Mouse (Mus musculus): ENCODE measurements around the gene Ptprg. TPM values are rescaled to one million over a fixed set of nuclear protein-coding genes. Genes with fewer than 3 reads are reported as not detected.

Ptprg gene
- total and polyA plus RNA-seq, 3 experiments = not detected

DNA sequence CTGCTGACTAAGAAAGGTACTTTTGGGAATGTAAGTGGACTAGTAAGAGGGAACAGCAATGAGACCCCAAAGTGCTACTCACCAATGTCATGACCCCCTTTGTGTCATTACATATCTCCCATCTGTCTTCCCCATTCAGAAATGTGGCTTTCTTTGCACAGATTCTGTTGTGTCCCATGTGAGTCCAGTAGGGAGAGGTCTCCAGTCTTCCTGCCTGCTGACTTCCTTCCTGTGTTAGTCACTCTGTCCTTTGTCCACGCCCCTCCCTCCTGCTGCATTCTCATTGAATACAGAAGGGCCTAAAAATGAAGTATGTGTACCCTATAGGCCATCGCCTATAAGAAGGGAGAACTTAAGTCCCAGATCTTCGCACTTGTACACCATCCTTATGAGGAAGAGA lies 571.4 kb downstream of the Ptprg start:
- no peaks in the 10 kb centered on the region for H3K9me3 ChIP-seq (replicated peaks; ENCODE audit: insufficient read depth, low read length)
- H3K27ac ChIP-seq (ENCODE audit: control insufficient read depth, low read depth, low read length) = no peak overlapping the region
- H3K9ac ChIP-seq (ENCODE audit: control insufficient read depth, low read depth, low read length, poor library complexity, severe bottlenecking) = no peak overlapping the region
- no peak for TF ChIP-seq MEF2A (IDR thresholded peaks at IDR 0.05; ENCODE audit: extremely low read depth, insufficient replicate concordance, low read depth, low read length, poor library complexity, severe bottlenecking)
- TF ChIP-seq RAD21 (IDR thresholded peaks at IDR 0.05; ENCODE audit: low read depth, low read length) = no peak
- TF ChIP-seq USF1 (IDR thresholded peaks at IDR 0.05; ENCODE audit: low read depth, low read length) = no peak
- no peak for TF ChIP-seq GATA1 (IDR thresholded peaks at IDR 0.05; ENCODE audit: low read depth, low read length)
- no peak for TF ChIP-seq ELF1 (IDR thresholded peaks at IDR 0.05; ENCODE audit: low read depth, low read length)
- TF ChIP-seq TAL1 (IDR thresholded peaks at IDR 0.05; ENCODE audit: low read length) = no peak
- no peak for TF ChIP-seq MXI1 (IDR thresholded peaks at IDR 0.05; ENCODE audit: low read depth, low read length)
- no peak for TF ChIP-seq POLR2AphosphoS2 (IDR thresholded peaks at IDR 0.05; ENCODE audit: low read length)
- no peak for TF ChIP-seq CTCF (IDR thresholded peaks at IDR 0.05 in 2 of 3, conservative IDR thresholded peaks at IDR 0.05 in 1 of 3; ENCODE audit: control insufficient read depth in 1 of 3, insufficient read depth in 1 of 3, low read depth in 2 of 3, low read length in 3 of 3, poor library complexity in 1 of 3, severe bottlenecking in 1 of 3)
- no peak for TF ChIP-seq TBP (IDR thresholded peaks at IDR 0.05; ENCODE audit: low read depth, low read length)
- no peak for TF ChIP-seq EP300 (IDR thresholded peaks at IDR 0.05; ENCODE audit: low read depth in 1 of 2, low read length in 2 of 2)
- TF ChIP-seq POLR2A (IDR thresholded peaks at IDR 0.05; ENCODE audit: control insufficient read depth in 1 of 2, insufficient read depth in 1 of 2, low read depth in 1 of 2, low read length in 2 of 2, poor library complexity in 1 of 2) = no peak
- no peak for TF ChIP-seq MYB (IDR thresholded peaks at IDR 0.05; ENCODE audit: low read depth, low read length)
- no peak for TF ChIP-seq SMC3 (IDR thresholded peaks at IDR 0.05; ENCODE audit: low read depth, low read length)
- DNase-seq (ENCODE audit: low read depth, low spot score) = no peak
- no peaks in the 10 kb centered on the region for H3K27me3 ChIP-seq (ENCODE audit: control insufficient read depth in 1 of 2, insufficient read depth in 2 of 2, low read length in 2 of 2)
- no peak overlapping the region for H3K4me3 ChIP-seq (ENCODE audit: control insufficient read depth in 1 of 2, insufficient read depth in 1 of 2, low read depth in 2 of 2, low read length in 2 of 2)
- H3K36me3 ChIP-seq (ENCODE audit: control insufficient read depth in 1 of 2, insufficient read depth in 2 of 2, low read length in 2 of 2) = no peaks in the 10 kb centered on the region
- H3K4me1 ChIP-seq (ENCODE audit: control insufficient read depth in 1 of 2, insufficient read depth in 2 of 2, low read length in 2 of 2) = no peaks in the 10 kb centered on the region
- H3K79me2 ChIP-seq (ENCODE audit: control insufficient read depth, insufficient read depth, low read length, poor library complexity) = no peaks in the 10 kb centered on the region

DNA sequence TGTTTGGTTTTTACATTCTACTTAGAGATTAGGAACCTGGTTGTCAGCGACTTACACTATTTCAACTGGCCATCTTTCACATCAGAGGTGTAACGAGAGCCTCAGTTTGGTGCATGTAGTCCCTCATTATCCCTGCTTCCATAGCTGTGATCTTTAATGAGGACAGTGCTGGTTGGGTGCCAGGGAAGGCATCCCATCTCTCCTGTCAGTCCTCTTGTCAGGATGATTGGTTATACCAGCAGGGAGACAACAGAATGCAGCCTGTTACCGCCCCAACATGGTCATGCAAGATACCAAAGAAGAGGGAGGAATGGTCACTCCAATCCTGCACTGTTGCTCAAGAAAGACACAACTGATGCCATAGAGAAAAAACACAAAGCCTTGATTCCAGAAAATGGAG lies 574.6 kb downstream of the Ptprg start:
- no peaks in the 10 kb centered on the region for H3K36me3 ChIP-seq (ENCODE audit: control insufficient read depth in 1 of 2, insufficient read depth in 2 of 2, low read length in 2 of 2)
- DNase-seq (ENCODE audit: low read depth, low spot score) = no peak
- H3K9me3 ChIP-seq (replicated peaks; ENCODE audit: insufficient read depth, low read length) = no peaks in the 10 kb centered on the region
- no peaks in the 10 kb centered on the region for H3K79me2 ChIP-seq (ENCODE audit: control insufficient read depth, insufficient read depth, low read length, poor library complexity)
- H3K9ac ChIP-seq (ENCODE audit: control insufficient read depth, low read depth, low read length, poor library complexity, severe bottlenecking) = no peak overlapping the region
- no peak overlapping the region for H3K4me3 ChIP-seq (ENCODE audit: control insufficient read depth in 1 of 2, insufficient read depth in 1 of 2, low read depth in 2 of 2, low read length in 2 of 2)
- TF ChIP-seq MYB (IDR thresholded peaks at IDR 0.05; ENCODE audit: low read depth, low read length) = no peak
- TF ChIP-seq CHD1 (IDR thresholded peaks at IDR 0.05; ENCODE audit: low read depth, low read length) = no peak
- no peak for TF ChIP-seq CTCF (IDR thresholded peaks at IDR 0.05 in 2 of 3, conservative IDR thresholded peaks at IDR 0.05 in 1 of 3; ENCODE audit: control insufficient read depth in 1 of 3, insufficient read depth in 1 of 3, low read depth in 2 of 3, low read length in 3 of 3, poor library complexity in 1 of 3, severe bottlenecking in 1 of 3)
- TF ChIP-seq TAL1 (IDR thresholded peaks at IDR 0.05; ENCODE audit: low read length) = no peak
- TF ChIP-seq TCF12 (IDR thresholded peaks at IDR 0.05; ENCODE audit: low read depth, low read length) = no peak
- TF ChIP-seq MYC (IDR thresholded peaks at IDR 0.05; ENCODE audit: low read depth, low read length) = no peak
- no peak for TF ChIP-seq GABPA (IDR thresholded peaks at IDR 0.05; ENCODE audit: low read depth, low read length)
- TF ChIP-seq ETS1 (IDR thresholded peaks at IDR 0.05; ENCODE audit: low read depth, low read length) = no peak
- TF ChIP-seq RCOR1 (IDR thresholded peaks at IDR 0.05; ENCODE audit: low read depth, low read length) = no peak
- no peak for TF ChIP-seq BHLHE40 (IDR thresholded peaks at IDR 0.05; ENCODE audit: borderline replicate concordance, low read depth, low read length)
- no peak for TF ChIP-seq NELFE (IDR thresholded peaks at IDR 0.05; ENCODE audit: low read depth, low read length)
- no peak for TF ChIP-seq UBTF (IDR thresholded peaks at IDR 0.05; ENCODE audit: borderline replicate concordance, insufficient read depth, low read depth, low read length)
- no peak for TF ChIP-seq MXI1 (IDR thresholded peaks at IDR 0.05; ENCODE audit: low read depth, low read length)
- no peak for TF ChIP-seq SMC3 (IDR thresholded peaks at IDR 0.05; ENCODE audit: low read depth, low read length)
- TF ChIP-seq CHD2 (IDR thresholded peaks at IDR 0.05; ENCODE audit: low read length) = no peak
- TF ChIP-seq ELF1 (IDR thresholded peaks at IDR 0.05; ENCODE audit: low read depth, low read length) = no peak
- no peak for TF ChIP-seq EP300 (IDR thresholded peaks at IDR 0.05; ENCODE audit: low read depth in 1 of 2, low read length in 2 of 2)
- TF ChIP-seq HCFC1 (IDR thresholded peaks at IDR 0.05; ENCODE audit: low read depth, low read length) = no peak
- no peak for TF ChIP-seq ZC3H11A (IDR thresholded peaks at IDR 0.05; ENCODE audit: low read depth, low read length)
- TF ChIP-seq MAX (IDR thresholded peaks at IDR 0.05; ENCODE audit: low read length) = no peak
- no peaks in the 10 kb centered on the region for H3K4me1 ChIP-seq (ENCODE audit: control insufficient read depth in 1 of 2, insufficient read depth in 2 of 2, low read length in 2 of 2)
- no peaks in the 10 kb centered on the region for H3K27me3 ChIP-seq (ENCODE audit: control insufficient read depth in 1 of 2, insufficient read depth in 2 of 2, low read length in 2 of 2)
- no peak overlapping the region for H3K27ac ChIP-seq (ENCODE audit: control insufficient read depth, low read depth, low read length)
